In the genomic region with DNA sequence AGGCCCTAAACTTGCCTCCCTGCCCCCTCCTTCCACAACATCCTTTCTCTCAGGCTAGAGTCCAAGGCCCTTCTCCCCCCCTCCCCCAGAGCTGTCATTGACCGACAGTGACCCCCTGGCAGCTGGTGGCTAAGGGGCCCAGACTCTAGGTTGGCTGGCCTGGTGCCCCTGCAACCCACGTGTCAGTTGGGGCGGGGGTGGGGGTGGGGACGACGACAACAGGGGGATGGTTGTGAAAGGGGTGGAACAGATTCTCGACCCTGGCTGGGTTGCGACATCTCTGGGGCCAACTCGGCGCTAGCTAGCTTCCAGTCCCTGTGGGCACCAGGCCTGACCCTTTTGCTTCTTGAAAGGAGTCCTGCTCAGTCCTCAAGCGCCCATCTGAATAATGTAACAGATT, we compare ENCODE assay signal across 10 mouse cellular contexts. TPM values are rescaled to one million over a fixed set of nuclear protein-coding genes. Genes with fewer than 3 reads are reported as not detected.
DNase-seq lines count a peak whose midpoint lies in the region; ATAC-seq and TF ChIP-seq lines count a peak whose summit lies in the region.
"Had no signal": no experiment of that assay in that cellular context is flagged by ENCODE, and none has a peak within 500 bp of the region (broad histone marks: within the 10 kb centered on the region; RNA-seq: fewer than 3 reads in every experiment).

No protein-coding gene starts in this region.

- ATAC-seq in kidney, embryonic 15.5 days (replicated peaks; ENCODE audit: low FRiP score), result no peak
- ATAC-seq in intestine, postnatal 0 days, result peak; percentile 56

- H3K27me3 ChIP-seq in kidney, embryonic 15.5 days, result no peaks in the 10 kb centered on the region
- H3K27me3 ChIP-seq in intestine, postnatal 0 days (replicated peaks; ENCODE audit: control insufficient read depth, insufficient read depth, low read length), result no peaks in the 10 kb centered on the region

- no peaks in the 10 kb centered on the region for H3K9me3 ChIP-seq in kidney, embryonic 15.5 days (replicated peaks)
- no peaks in the 10 kb centered on the region for H3K9me3 ChIP-seq in intestine, postnatal 0 days (ENCODE audit: control insufficient read depth)

- peaks cover 42% of the 10 kb centered on the region for H3K4me1 ChIP-seq in kidney, embryonic 15.5 days
- H3K4me1 ChIP-seq in intestine, postnatal 0 days (replicated peaks; ENCODE audit: control insufficient read depth, insufficient read depth, low read length), result peaks cover 16% of the 10 kb centered on the region; the same call in 1 of the 2 replicates

- no peak overlapping the region for H3K4me2 ChIP-seq in kidney, embryonic 15.5 days
- peak overlapping the region; percentile 17; the same call in 1 of the 2 replicates for H3K4me2 ChIP-seq in intestine, postnatal 0 days (replicated peaks; ENCODE audit: low read depth)

- no peak overlapping the region for H3K9ac ChIP-seq in kidney, embryonic 15.5 days
- no peak overlapping the region for H3K9ac ChIP-seq in intestine, postnatal 0 days (ENCODE audit: low read depth, low read length)

- TF ChIP-seq CTCF in intestine, postnatal 0 days (IDR thresholded peaks at IDR 0.05; ENCODE audit: low read depth), result no peak

- 27% methylated on average over 10 of the region's 10 CpGs for WGBS in kidney, embryonic 15.5 days
- WGBS in intestine, postnatal 0 days, result 16% methylated on average over 9 of the region's 10 CpGs

- 0 out of 2 replicates have a peak overlapping the region, but pooled peaks have one; percentile 6 for H3K27ac ChIP-seq in kidney, embryonic 15.5 days
- H3K27ac ChIP-seq in intestine, postnatal 0 days (ENCODE audit: low read depth, low read length), result peak overlapping the region; percentile 46

- H3K4me3 ChIP-seq in kidney, embryonic 15.5 days (replicated peaks), result no peak overlapping the region
- H3K4me3 ChIP-seq in intestine, postnatal 0 days (ENCODE audit: low read depth, low read length), result no peak overlapping the region

- H3K36me3 ChIP-seq in kidney, embryonic 15.5 days, result peaks cover 9% of the 10 kb centered on the region
- no peaks in the 10 kb centered on the region for H3K36me3 ChIP-seq in intestine, postnatal 0 days (ENCODE audit: control insufficient read depth, insufficient read depth)

- no peak for DNase-seq in kidney, adult 8-10 months
- DNase-seq in adrenal gland, adult 2 months, result peak; percentile 85
- DNase-seq in gastrocnemius, postnatal 10 days, result peak; percentile 38
- peak; percentile 65 for DNase-seq in lung, postnatal 25 days (ENCODE audit: low spot score)
- DNase-seq in thymus, postnatal 36 days, result no peak
- DNase-seq in thymus, adult 18-20 months, result no peak

RNA-seq across cellular contexts. Expression of a gene that starts 1.0 kb away (rescaled TPM):
- polyA plus RNA-seq in kidney, embryonic 15.5 days (2015; fragmentation: Nextera tagmentation; extraction: Ambion mirVana), result 15.7 and 20.7 TPM in 2 replicates
- total RNA-seq in adrenal gland, adult 2 months (2021), result 1,000 to 10,000 TPM in 1 of 2 experiments, 100 to 1,000 TPM in 1; 204 to 1,066 TPM
- 76.5 and 212 TPM in 2 replicates for polyA plus RNA-seq in adrenal gland, adult 2 months (2012; rRNA removed)
- 1 to 10 TPM in 1 of 2 experiments, not detected in 1; 4.1 TPM for total RNA-seq in gastrocnemius, postnatal 10 days (2021)
- 34.7 and 50.0 TPM in 2 replicates for polyA plus RNA-seq in intestine, postnatal 0 days (2015; fragmentation: Nextera tagmentation; extraction: Ambion mirVana)

RNA-seq across cellular contexts. Expression of a gene that starts 5.6 kb away (rescaled TPM):
- 259 and 340 TPM in 2 replicates for polyA plus RNA-seq in kidney, embryonic 15.5 days (2015; fragmentation: Nextera tagmentation; extraction: Ambion mirVana)
- 1,000 to 10,000 TPM; 1,105 to 1,118 TPM for total RNA-seq in adrenal gland, adult 2 months (2021)
- polyA plus RNA-seq in adrenal gland, adult 2 months (2012; rRNA removed), result 1,670 and 1,938 TPM in 2 replicates
- 100 to 1,000 TPM; 100 to 116 TPM for total RNA-seq in gastrocnemius, postnatal 10 days (2021)
- polyA plus RNA-seq in intestine, postnatal 0 days (2015; fragmentation: Nextera tagmentation; extraction: Ambion mirVana), result 435 and 436 TPM in 2 replicates

RNA-seq across cellular contexts. Expression of a gene that starts 12.1 kb away (rescaled TPM):
- polyA plus RNA-seq in kidney, embryonic 15.5 days (2015; fragmentation: Nextera tagmentation; extraction: Ambion mirVana), result 2.3 and 6.6 TPM in 2 replicates
- 100 to 1,000 TPM in 1 of 2 experiments, 10 to 100 TPM in 1; 40.7 to 204 TPM for total RNA-seq in adrenal gland, adult 2 months (2021)
- 95.0 and 181 TPM in 2 replicates for polyA plus RNA-seq in adrenal gland, adult 2 months (2012; rRNA removed)
- total RNA-seq in gastrocnemius, postnatal 10 days (2021), result under 1 TPM in 1 of 2 experiments, not detected in 1; 0.54 TPM
- polyA plus RNA-seq in intestine, postnatal 0 days (2015; fragmentation: Nextera tagmentation; extraction: Ambion mirVana), result 0.70 and 1.4 TPM in 2 replicates

RNA-seq across cellular contexts. Expression of a gene that starts 12.2 kb away (rescaled TPM):
- 2.5 TPM in 1 of 2 replicates, not detected in the other for polyA plus RNA-seq in kidney, embryonic 15.5 days (2015; fragmentation: Nextera tagmentation; extraction: Ambion mirVana)
- 1 to 10 TPM; 1.5 to 1.9 TPM for total RNA-seq in adrenal gland, adult 2 months (2021)
- 2.3 and 4.1 TPM in 2 replicates for polyA plus RNA-seq in adrenal gland, adult 2 months (2012; rRNA removed)
- total RNA-seq in gastrocnemius, postnatal 10 days (2021), result not detected
- 5.6 and 13.5 TPM in 2 replicates for polyA plus RNA-seq in intestine, postnatal 0 days (2015; fragmentation: Nextera tagmentation; extraction: Ambion mirVana)
- total RNA-seq: neutrophil, adult 5-6 weeks had no signal
- polyA plus RNA-seq: gonadal fat pad, adult 2 months had no signal

RNA-seq across cellular contexts. Expression of a gene that starts 15.7 kb away (rescaled TPM):
- 8.8 and 13.1 TPM in 2 replicates for polyA plus RNA-seq in kidney, embryonic 15.5 days (2015; fragmentation: Nextera tagmentation; extraction: Ambion mirVana)
- 1 to 10 TPM in 1 of 2 experiments, not detected in 1; 3.1 TPM for total RNA-seq in adrenal gland, adult 2 months (2021)
- 0.28 TPM in 1 of 2 replicates, not detected in the other for polyA plus RNA-seq in adrenal gland, adult 2 months (2012; rRNA removed)
- total RNA-seq in gastrocnemius, postnatal 10 days (2021), result under 1 TPM in 1 of 2 experiments, not detected in 1; 0.61 TPM
- 11,285 and 12,482 TPM in 2 replicates for polyA plus RNA-seq in intestine, postnatal 0 days (2015; fragmentation: Nextera tagmentation; extraction: Ambion mirVana)

Comparison
In these comparisons a context has a peak if more than half of its experiments do, and no peak if none do; other contexts are left out.
1. DNase-seq: peak in adrenal gland, adult 2 months (single experiment), gastrocnemius, postnatal 10 days (single experiment) and lung, postnatal 25 days (single experiment); none in kidney, adult 8-10 months (0 of 2), thymus, postnatal 36 days (0 of 2) and thymus, adult 18-20 months (0 of 2).
2. RNA of a gene that starts 12.1 kb away (polyA plus RNA-seq): 95.0 to 181 TPM in adrenal gland, adult 2 months; 2.3 to 6.6 TPM in kidney, embryonic 15.5 days and 0.70 to 1.4 TPM in intestine, postnatal 0 days; every median in the first group is over 10 times any median in the second.